Mouse (Mus musculus): ENCODE measurements around the gene Slc25a25. TPM values are rescaled to one million over a fixed set of nuclear protein-coding genes. Genes with fewer than 3 reads are reported as not detected.
A peak's percentile ranks its signal among the peaks of the same experiment; 100 is the strongest.

The Slc25a25 gene
- polyA plus RNA-seq, 1 experiment from 2014 or later = 11.1 TPM

DNA sequence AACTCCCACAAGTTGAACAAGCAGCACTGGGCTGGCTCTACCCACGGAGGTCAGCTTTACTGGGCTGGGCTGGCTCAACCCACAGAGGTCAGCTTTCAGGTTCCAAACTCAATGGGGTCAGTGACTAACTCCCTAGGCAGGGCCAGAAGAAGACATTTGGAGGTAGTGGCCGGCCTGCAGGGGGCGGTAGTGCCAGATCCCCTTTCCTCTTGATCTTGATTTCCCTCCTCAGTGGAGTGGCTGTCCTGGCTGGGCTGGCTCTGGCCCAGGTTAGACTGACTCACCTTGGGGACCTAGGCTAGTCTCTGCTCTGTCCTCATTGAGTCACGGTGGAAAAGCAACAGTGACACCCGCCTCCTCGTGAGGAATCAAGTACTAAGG lies 20.4 kb upstream of the Slc25a25 start:
- peak; percentile 86 for ATAC-seq (ENCODE audit: low FRiP score, low TSS enrichment)
- H3K9ac ChIP-seq (ENCODE audit: low read length) = no peak overlapping the region
- no peaks in the 10 kb centered on the region for H3K9me3 ChIP-seq (ENCODE audit: control insufficient read depth, low read length)

DNA sequence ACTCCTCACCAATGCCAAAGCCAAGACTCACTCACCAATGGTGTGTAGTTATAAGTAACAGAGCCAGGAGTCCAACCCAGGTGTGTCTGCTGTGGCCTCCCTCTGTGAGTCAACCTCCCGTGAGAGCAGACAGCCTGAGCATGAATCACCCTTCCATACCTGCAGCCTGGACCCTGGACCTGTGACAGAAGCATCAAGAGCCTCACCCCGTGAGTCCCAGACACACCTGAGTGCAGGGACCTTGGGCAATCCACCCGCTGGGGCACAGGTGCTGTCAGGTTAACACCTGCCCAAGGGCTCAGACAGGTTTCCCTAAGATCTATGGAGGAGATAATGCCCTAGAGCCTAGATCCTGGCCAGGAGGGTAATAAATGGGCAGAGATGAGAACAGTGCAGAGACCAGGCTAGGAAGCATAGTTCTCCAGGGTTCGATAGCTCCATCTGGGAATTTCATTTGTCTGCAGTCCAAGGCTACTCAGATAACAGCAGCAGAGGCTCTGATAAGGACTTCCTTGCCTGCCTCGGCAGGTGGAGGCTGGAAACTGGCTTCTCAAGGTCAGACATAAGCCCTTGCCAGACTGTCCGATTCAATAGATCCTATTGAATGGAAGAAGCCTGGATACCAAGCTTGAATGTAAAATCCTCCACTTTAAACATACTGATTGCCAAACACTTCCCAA lies 19.9 kb upstream of the Slc25a25 start:
- ATAC-seq (ENCODE audit: low FRiP score, low TSS enrichment) (peak; percentile 97), DNase-seq (ENCODE audit: low spot score) (peak; percentile 83)
- Histone ChIP-seq H3K27me3 (ENCODE audit: control insufficient read depth, insufficient read depth, low read length) (no peaks in the 10 kb centered on the region), H3K27ac (replicated peaks) (peak overlapping the region; percentile 83), H3K36me3 (ENCODE audit: control insufficient read depth, insufficient read depth, low read length) (no peaks in the 10 kb centered on the region), H3K9me3 (ENCODE audit: control insufficient read depth, low read length) (no peaks in the 10 kb centered on the region), H3K4me3 (ENCODE audit: low read depth, low read length) (no peak overlapping the region), H3K9ac (ENCODE audit: low read length) (no peak overlapping the region), H3K4me2 (replicated peaks; ENCODE audit: low read depth) (no peak overlapping the region), H3K4me1 (replicated peaks; ENCODE audit: control insufficient read depth, insufficient read depth) (no peaks in the 10 kb centered on the region)
- WGBS = 50% methylated on average over 6 of the region's 6 CpGs
- TF ChIP-seq CTCF (IDR thresholded peaks at IDR 0.05; ENCODE audit: low read depth) (no peak), EP300 (optimal IDR thresholded peaks at IDR 0.05) (peak; percentile 51)

More for the DNA sequence above, 20.4 kb upstream of the Slc25a25 start:
- Histone ChIP-seq H3K4me2 (replicated peaks; ENCODE audit: low read depth) (no peak overlapping the region), H3K36me3 (ENCODE audit: control insufficient read depth, insufficient read depth, low read length) (no peaks in the 10 kb centered on the region), H3K4me3 (ENCODE audit: low read depth, low read length) (no peak overlapping the region), H3K27me3 (ENCODE audit: control insufficient read depth, insufficient read depth, low read length) (no peaks in the 10 kb centered on the region), H3K4me1 (replicated peaks; ENCODE audit: control insufficient read depth, insufficient read depth) (no peaks in the 10 kb centered on the region), H3K27ac (replicated peaks) (peak overlapping the region; percentile 83)
- WGBS = 68% methylated on average over 6 of the region's 6 CpGs
- TF ChIP-seq EP300 (optimal IDR thresholded peaks at IDR 0.05) = no peak
- peak; percentile 63 for TF ChIP-seq CTCF (IDR thresholded peaks at IDR 0.05; ENCODE audit: low read depth)
- DNase-seq (ENCODE audit: low spot score) = peak; percentile 83

DNA sequence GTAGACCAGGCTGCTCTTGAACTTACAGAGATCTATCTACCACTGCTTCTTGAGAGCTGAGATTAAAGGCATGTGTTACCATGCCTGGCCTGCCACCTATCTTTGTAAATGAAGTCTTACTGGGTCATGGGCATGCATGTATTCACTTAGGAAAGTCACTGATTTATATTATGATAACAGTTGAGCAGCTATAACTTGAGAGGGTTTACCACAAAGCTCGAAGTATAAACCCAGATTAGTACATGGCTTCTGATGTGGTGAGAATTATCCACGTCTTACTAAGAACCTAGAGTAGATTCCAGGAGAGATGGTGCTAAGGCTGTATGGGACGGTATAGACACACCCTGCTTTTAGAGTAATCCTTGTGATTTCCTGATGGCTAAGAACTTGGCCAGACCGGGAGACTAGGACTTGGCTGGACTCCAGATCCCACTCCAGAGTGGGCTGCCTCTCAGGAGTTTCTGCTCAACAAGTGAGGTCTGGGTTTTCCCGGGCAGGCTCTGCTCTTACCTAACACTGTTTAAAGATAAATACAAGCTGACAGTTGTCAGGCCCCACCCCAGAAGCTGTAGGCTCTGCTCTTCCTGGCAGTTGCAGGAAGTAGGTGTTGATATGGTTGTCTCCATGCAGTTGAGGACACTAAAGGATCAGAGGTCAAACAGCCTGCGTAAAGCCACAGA lies 13.1 kb upstream of the Slc25a25 start:
- Histone ChIP-seq H3K4me2 (replicated peaks; ENCODE audit: low read depth) (no peak overlapping the region), H3K4me3 (ENCODE audit: low read depth, low read length) (no peak overlapping the region), H3K27me3 (ENCODE audit: control insufficient read depth, insufficient read depth, low read length) (no peaks in the 10 kb centered on the region), H3K9me3 (ENCODE audit: control insufficient read depth, low read length) (no peaks in the 10 kb centered on the region), H3K4me1 (replicated peaks; ENCODE audit: control insufficient read depth, insufficient read depth) (no peaks in the 10 kb centered on the region), H3K9ac (ENCODE audit: low read length) (no peak overlapping the region), H3K27ac (replicated peaks) (peak overlapping the region; percentile 61), H3K36me3 (ENCODE audit: control insufficient read depth, insufficient read depth, low read length) (no peaks in the 10 kb centered on the region)
- 23% methylated on average over 6 of the region's 6 CpGs for WGBS
- DNase-seq (ENCODE audit: low spot score) (peak; percentile 51), ATAC-seq (ENCODE audit: low FRiP score, low TSS enrichment) (peak; percentile 76)
- TF ChIP-seq CTCF (IDR thresholded peaks at IDR 0.05; ENCODE audit: low read depth) (peak; percentile 16; the same call in 1 of the 2 replicates), EP300 (optimal IDR thresholded peaks at IDR 0.05) (no peak)

DNA sequence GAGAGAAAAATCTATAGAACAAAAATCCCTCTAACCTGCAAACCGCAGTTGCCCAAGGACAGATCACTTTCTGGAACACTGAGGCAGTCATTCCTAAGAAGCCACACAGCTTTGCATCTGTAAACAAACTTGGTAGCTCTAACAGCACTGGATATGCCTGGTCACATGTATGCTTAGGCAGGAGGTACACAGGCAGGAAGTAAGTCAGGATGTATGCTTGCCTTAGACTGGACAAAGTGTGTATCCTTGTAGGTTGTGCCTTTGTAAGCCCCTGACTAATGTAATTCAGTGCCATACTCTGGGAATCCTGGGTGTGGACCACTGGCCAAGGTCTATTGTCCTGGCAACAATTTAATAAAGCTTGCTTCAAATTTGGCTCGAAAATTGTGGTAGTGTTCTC lies 12.5 kb upstream of the Slc25a25 start:
- no peak overlapping the region for H3K9ac ChIP-seq (ENCODE audit: low read length)
- no peak for TF ChIP-seq EP300 (optimal IDR thresholded peaks at IDR 0.05)
- TF ChIP-seq CTCF (IDR thresholded peaks at IDR 0.05; ENCODE audit: low read depth) = no peak
- 70% methylated on average over 2 of the region's 2 CpGs for WGBS
- no peaks in the 10 kb centered on the region for H3K27me3 ChIP-seq (ENCODE audit: control insufficient read depth, insufficient read depth, low read length)
- 0 out of 2 replicates have a peak overlapping the region, but pooled peaks have one; percentile 40 for H3K27ac ChIP-seq (replicated peaks)
- DNase-seq (ENCODE audit: low spot score) (no peak), ATAC-seq (ENCODE audit: low FRiP score, low TSS enrichment) (no peak)
- no peaks in the 10 kb centered on the region for H3K36me3 ChIP-seq (ENCODE audit: control insufficient read depth, insufficient read depth, low read length)
- no peak overlapping the region for H3K4me2 ChIP-seq (replicated peaks; ENCODE audit: low read depth)
- no peaks in the 10 kb centered on the region for H3K9me3 ChIP-seq (ENCODE audit: control insufficient read depth, low read length)
- no peaks in the 10 kb centered on the region for H3K4me1 ChIP-seq (replicated peaks; ENCODE audit: control insufficient read depth, insufficient read depth)
- H3K4me3 ChIP-seq (ENCODE audit: low read depth, low read length) = no peak overlapping the region

DNA sequence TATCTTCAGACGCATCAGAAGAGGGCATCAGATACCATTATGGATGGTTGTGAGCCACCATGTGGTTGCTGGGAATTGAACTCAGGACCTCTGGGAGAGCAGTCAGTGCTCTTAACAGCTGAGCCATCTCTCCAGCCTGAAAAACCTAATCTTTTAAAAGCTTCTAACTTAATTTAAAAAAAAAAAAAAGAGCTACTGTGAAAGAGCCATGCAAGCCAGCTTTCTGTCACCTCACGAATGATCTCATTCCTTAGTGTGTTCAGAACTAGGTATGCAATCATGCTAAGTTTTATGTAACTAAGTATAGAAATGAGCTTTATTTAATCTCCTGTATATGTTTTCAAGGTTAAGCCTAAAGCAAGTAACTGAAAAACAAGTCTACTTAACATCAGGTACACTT lies 8.4 kb upstream of the Slc25a25 start:
- WGBS = 77% methylated on average over 2 of the region's 2 CpGs
- peaks cover 6% of the 10 kb centered on the region; the same call in 1 of the 2 replicates for H3K36me3 ChIP-seq (ENCODE audit: control insufficient read depth, insufficient read depth, low read length)
- TF ChIP-seq CTCF (IDR thresholded peaks at IDR 0.05; ENCODE audit: low read depth) (no peak), EP300 (optimal IDR thresholded peaks at IDR 0.05) (no peak)
- DNase-seq (ENCODE audit: low spot score) = no peak
- no peaks in the 10 kb centered on the region for H3K4me1 ChIP-seq (replicated peaks; ENCODE audit: control insufficient read depth, insufficient read depth)
- H3K4me3 ChIP-seq (ENCODE audit: low read depth, low read length) = no peak overlapping the region
- no peak overlapping the region for H3K27ac ChIP-seq (replicated peaks)
- H3K27me3 ChIP-seq (ENCODE audit: control insufficient read depth, insufficient read depth, low read length) = no peaks in the 10 kb centered on the region
- H3K9ac ChIP-seq (ENCODE audit: low read length) = no peak overlapping the region
- no peaks in the 10 kb centered on the region for H3K9me3 ChIP-seq (ENCODE audit: control insufficient read depth, low read length)
- H3K4me2 ChIP-seq (replicated peaks; ENCODE audit: low read depth) = no peak overlapping the region
- no peak for ATAC-seq (ENCODE audit: low FRiP score, low TSS enrichment)

DNA sequence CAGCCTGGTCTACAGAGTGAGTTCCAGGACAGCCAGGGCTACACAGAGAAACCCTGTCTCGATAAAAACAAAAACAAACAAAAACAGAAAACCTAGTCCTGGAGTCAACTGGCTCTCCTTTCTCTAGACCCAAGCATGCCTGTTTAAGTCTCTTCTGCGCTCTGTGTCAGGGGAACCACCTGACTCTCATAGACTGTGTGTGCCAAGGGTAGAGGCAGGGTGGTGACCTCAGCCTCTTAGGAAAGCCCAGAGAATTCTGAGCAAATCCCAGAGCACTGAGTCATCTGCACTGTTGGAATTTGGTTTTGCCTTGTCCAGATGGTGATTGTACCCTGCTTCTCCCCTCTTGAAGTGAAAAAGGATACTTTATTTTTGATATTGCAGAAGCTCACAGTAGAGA lies 7.1 kb upstream of the Slc25a25 start:
- DNase-seq (ENCODE audit: low spot score) (no peak), ATAC-seq (ENCODE audit: low FRiP score, low TSS enrichment) (peak; percentile 86)
- Histone ChIP-seq H3K4me3 (ENCODE audit: low read depth, low read length) (no peak overlapping the region), H3K4me1 (replicated peaks; ENCODE audit: control insufficient read depth, insufficient read depth) (no peaks in the 10 kb centered on the region), H3K9ac (ENCODE audit: low read length) (no peak overlapping the region), H3K27ac (replicated peaks) (no peak overlapping the region), H3K4me2 (replicated peaks; ENCODE audit: low read depth) (no peak overlapping the region), H3K36me3 (ENCODE audit: control insufficient read depth, insufficient read depth, low read length) (peaks cover 6% of the 10 kb centered on the region; the same call in 1 of the 2 replicates), H3K9me3 (ENCODE audit: control insufficient read depth, low read length) (no peaks in the 10 kb centered on the region), H3K27me3 (ENCODE audit: control insufficient read depth, insufficient read depth, low read length) (no peaks in the 10 kb centered on the region)
- no peak for TF ChIP-seq CTCF (IDR thresholded peaks at IDR 0.05; ENCODE audit: low read depth)
- no peak for TF ChIP-seq EP300 (optimal IDR thresholded peaks at IDR 0.05)
- 55% methylated on average over 2 of the region's 2 CpGs for WGBS
